Mouse (Mus musculus) CD4-positive, CD25-positive, alpha-beta regulatory T cell (primary cell): Measurements from ENCODE around the gene 6030452D12Rik. TPM values are rescaled to one million over a fixed set of nuclear protein-coding genes. Genes with fewer than 3 reads are reported as not detected.

ENCODE experiments used
- polyA plus RNA-seq: library from polyadenylated mRNA; unstranded; fragments of 100-300 nt; shearing (Covaris generic); gene quantifications from one replicate; pipeline ENCODE4 v1.2.1, GENCODE M21; 2017

Gene 6030452D12Rik
- not detected for polyA plus RNA-seq

GRCm38 (mm10) chr8:106500018-106500685, at the start of gene 6030452D12Rik:
6030452D12Rik (plus strand) TSS chr8:106500522.

GRCm38 (mm10) chr8:106510365-106510975, 10.1 kb downstream of the 6030452D12Rik start, which contains the start of gene Cdh3:
Cdh3 (plus strand) TSS chr8:106510891.

Other genes starting within 250 kb of the 6030452D12Rik start
- 0.06 TPM for gene Smpd3, start 162.5 kb upstream of the 6030452D12Rik start, polyA plus RNA-seq
- 7.9 TPM for gene Zfp90, start 85.2 kb upstream of the 6030452D12Rik start, polyA plus RNA-seq
- not detected for gene Cdh3, start 10.4 kb downstream of the 6030452D12Rik start, polyA plus RNA-seq
- gene Gm10073, start 72.9 kb downstream of the 6030452D12Rik start, polyA plus RNA-seq: 7.6 TPM
- gene Cdh1, start 102.8 kb downstream of the 6030452D12Rik start, polyA plus RNA-seq: 0.20 TPM
- gene Tango6, start 182.5 kb downstream of the 6030452D12Rik start, polyA plus RNA-seq: 12.4 TPM